Mouse (Mus musculus) megakaryocyte, embryonic 14.5 days (primary cell): ENCODE measurements around the gene Ap2b1.

ENCODE experiments used
- FLI1 ChIP-seq: IDR thresholded peaks from 2 replicates; pipeline ENCODE4 v1.6.1; 2012; ENCODE audit warnings: low read length, inconsistent platforms, mixed read lengths
- GATA1 ChIP-seq: IDR thresholded peaks from 3 replicates; pipeline ENCODE4 v1.6.1; 2012; ENCODE audit warnings: mixed read lengths, low read length, inconsistent platforms, borderline replicate concordance

GRCm38 (mm10) chr11:83443824-83444223 is 145.0 kb downstream of the Ap2b1 start:
- no peak for TF ChIP-seq GATA1
- TF ChIP-seq FLI1, result no peak
